Mouse (Mus musculus) lung, postnatal 25 days (tissue): Measurements from ENCODE around the gene Grb7.

Experiments used
- DNase-seq: peaks from one replicate; pipeline ENCODE4 v3.0.0; 2022; ENCODE audit warnings: low spot score

The Grb7 gene

GRCm38 (mm10) chr11:98472696-98473095, 26.5 kb downstream of the Grb7 start:
- no peak for DNase-seq

- no peak for DNase-seq
Observed at GRCm38 (mm10) chr11:98473916-98474479, 27.8 kb downstream of the Grb7 start.

- DNase-seq, result no peak
Observed at GRCm38 (mm10) chr11:98474967-98475366, 28.8 kb downstream of the Grb7 start.

GRCm38 (mm10) chr11:98475630-98476433, 29.6 kb downstream of the Grb7 start:
- no peak for DNase-seq

GRCm38 (mm10) chr11:98476434-98476807, 30.2 kb downstream of the Grb7 start:
- DNase-seq, result no peak

GRCm38 (mm10) chr11:98477011-98477701, 31.0 kb downstream of the Grb7 start:
- no peak for DNase-seq

GRCm38 (mm10) chr11:98479026-98479939, 33.1 kb downstream of the Grb7 start:
- DNase-seq, result no peak

- no peak for DNase-seq
Observed at GRCm38 (mm10) chr11:98479940-98480497, 33.8 kb downstream of the Grb7 start.

GRCm38 (mm10) chr11:98481231-98481630, 35.0 kb downstream of the Grb7 start:
- DNase-seq, result no peak

- DNase-seq, result no peak
Observed at GRCm38 (mm10) chr11:98482067-98482466, 35.9 kb downstream of the Grb7 start.

GRCm38 (mm10) chr11:98485749-98486148, 39.6 kb downstream of the Grb7 start:
- no peak for DNase-seq

GRCm38 (mm10) chr11:98487526-98488040, 41.4 kb downstream of the Grb7 start:
- DNase-seq, result no peak

GRCm38 (mm10) chr11:98488540-98489234, 42.5 kb downstream of the Grb7 start:
- DNase-seq, result no peak

- no peak for DNase-seq
Observed at GRCm38 (mm10) chr11:98491571-98491970, 45.4 kb downstream of the Grb7 start.

- peak; percentile 14 for DNase-seq
Observed at GRCm38 (mm10) chr11:98492959-98493358, 46.8 kb downstream of the Grb7 start.

- DNase-seq, result no peak
Observed at GRCm38 (mm10) chr11:98493394-98493793, 47.2 kb downstream of the Grb7 start.

GRCm38 (mm10) chr11:98495176-98495719, 49.1 kb downstream of the Grb7 start:
- DNase-seq, result no peak

- DNase-seq, result peak; percentile 16
Observed at GRCm38 (mm10) chr11:98497388-98498288, 51.4 kb downstream of the Grb7 start.

GRCm38 (mm10) chr11:98504926-98505325, 58.7 kb downstream of the Grb7 start:
- no peak for DNase-seq
